In the genomic region with DNA sequence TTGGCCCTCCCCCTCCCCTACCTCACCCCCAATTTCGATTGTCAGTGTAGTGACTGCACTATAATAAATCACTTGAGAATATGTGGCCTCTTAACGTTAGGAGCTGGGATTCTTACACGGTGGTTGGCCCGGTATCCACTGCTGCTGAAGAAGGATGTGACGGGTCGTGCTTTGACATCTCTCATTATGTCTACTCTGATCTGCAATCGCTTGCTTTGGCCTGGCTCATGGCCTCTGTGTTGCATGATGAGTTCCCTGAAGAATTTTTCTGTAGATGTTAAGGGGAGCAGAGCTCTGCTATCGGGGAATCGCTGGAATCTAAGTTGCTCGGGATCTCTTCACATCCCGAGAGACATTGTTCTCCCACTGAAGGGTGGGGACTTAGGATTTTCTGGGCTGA, we compare ENCODE assay signal across 14 mouse cellular contexts.
A peak's percentile ranks its signal among the peaks of the same experiment; 100 is the strongest.
DNase-seq lines count a peak whose midpoint lies in the region; ATAC-seq lines count a peak whose summit lies in the region.
"Had no signal": no experiment of that assay in that cellular context is flagged by ENCODE, and none has a peak within 500 bp of the region (broad histone marks: within the 10 kb centered on the region; RNA-seq: fewer than 3 reads in every experiment).

No protein-coding gene starts in this region.

- H3K36me3 ChIP-seq in kidney, embryonic 15.5 days = no peaks in the 10 kb centered on the region
- H3K36me3 ChIP-seq: forebrain, embryonic 10.5 days; hindbrain, embryonic 10.5 days had no signal

- no peak for ATAC-seq in kidney, embryonic 15.5 days (replicated peaks; ENCODE audit: low FRiP score)
- ATAC-seq: activated CD4-positive, CD25-positive, alpha-beta regulatory T cell, adult 4 months had no signal

- no peak overlapping the region for H3K4me3 ChIP-seq in kidney, embryonic 15.5 days (replicated peaks)
- H3K4me3 ChIP-seq: forebrain, embryonic 10.5 days; hindbrain, embryonic 10.5 days; myocyte had no signal

- peak; percentile 63 for DNase-seq in heart, adult 11 months
- DNase-seq in heart, adult 9 months (ENCODE audit: low spot score in 2 of 2) = no peak
- peak; percentile 46 to 47 for DNase-seq in kidney, postnatal 25 days
- DNase-seq in urinary bladder, postnatal 14 days (ENCODE audit: low spot score) = peak; percentile 23
- DNase-seq in urinary bladder, postnatal 25 days (ENCODE audit: low spot score) = no peak
- no peak for DNase-seq in right cerebral cortex, adult 18-20 months
- DNase-seq in cerebellum, postnatal 36 days = no peak
- DNase-seq: thymus, postnatal 25 days had no signal

- 71% methylated on average over 11 of the region's 11 CpGs for WGBS in kidney, embryonic 15.5 days

- no peak overlapping the region for H3K27ac ChIP-seq in kidney, embryonic 15.5 days
- H3K27ac ChIP-seq: forebrain, embryonic 10.5 days; hindbrain, embryonic 10.5 days; liver, embryonic 14.5 days had no signal

- H3K27me3 ChIP-seq in kidney, embryonic 15.5 days = no peaks in the 10 kb centered on the region

- H3K9me3 ChIP-seq in kidney, embryonic 15.5 days (replicated peaks) = no peaks in the 10 kb centered on the region
- H3K9me3 ChIP-seq: forebrain, embryonic 10.5 days; hindbrain, embryonic 10.5 days had no signal

- H3K4me2 ChIP-seq in kidney, embryonic 15.5 days = no peak overlapping the region

- H3K9ac ChIP-seq in kidney, embryonic 15.5 days = no peak overlapping the region
- H3K9ac ChIP-seq: liver, embryonic 14.5 days had no signal

- H3K4me1 ChIP-seq in kidney, embryonic 15.5 days = peaks cover 7% of the 10 kb centered on the region

Comparison
In these comparisons a context has a peak if more than half of its experiments do, and no peak if none do; other contexts are left out.
1. DNase-seq: peak in heart, adult 11 months (single experiment), kidney, postnatal 25 days (2 of 2) and urinary bladder, postnatal 14 days (single experiment); none in heart, adult 9 months (0 of 2), urinary bladder, postnatal 25 days (single experiment), right cerebral cortex, adult 18-20 months (single experiment) and cerebellum, postnatal 36 days (0 of 2).